Mouse (Mus musculus) liver, adult 10 weeks (tissue): ENCODE measurements around the gene Tmem161a. TPM values are rescaled to one million over a fixed set of nuclear protein-coding genes. Genes with fewer than 3 reads are reported as not detected.

Experiments
- polyA plus RNA-seq: library from polyadenylated mRNA; stranded (reverse); fragments of 350-450 nt; fragmentation: Illumina TruSeq; extraction: RNeasy Lipid Tissue Mini Kit (QIAGEN cat#74804); gene quantifications from one replicate; pipeline ENCODE4 v1.2.3, GENCODE M21; 2014; ENCODE audit warnings: low read depth, low replicate concordance

Tmem161a gene
- polyA plus RNA-seq = 3.0 TPM

GRCm38 (mm10) chr8:70172043-70172681 is at the start of gene Tmem161a:
Gene Tmem161a, plus strand, starts transcription at chr8:70172356.

GRCm38 (mm10) chr8:70131166-70131883 is 40.8 kb upstream of the Tmem161a start, which contains the start of gene Nr2c2ap:
Gene Nr2c2ap, plus strand, starts transcription at chr8:70131333.

GRCm38 (mm10) chr8:70139026-70139857 is 32.9 kb upstream of the Tmem161a start, which contains the start of the genes Rfxank, Borcs8 and Mef2b:
Gene Rfxank, minus strand, starts transcription at chr8:70139154.
Gene Borcs8, plus strand, starts transcription at chr8:70139499.
Gene Mef2b, plus strand, starts transcription at chr8:70139711.

DNA sequence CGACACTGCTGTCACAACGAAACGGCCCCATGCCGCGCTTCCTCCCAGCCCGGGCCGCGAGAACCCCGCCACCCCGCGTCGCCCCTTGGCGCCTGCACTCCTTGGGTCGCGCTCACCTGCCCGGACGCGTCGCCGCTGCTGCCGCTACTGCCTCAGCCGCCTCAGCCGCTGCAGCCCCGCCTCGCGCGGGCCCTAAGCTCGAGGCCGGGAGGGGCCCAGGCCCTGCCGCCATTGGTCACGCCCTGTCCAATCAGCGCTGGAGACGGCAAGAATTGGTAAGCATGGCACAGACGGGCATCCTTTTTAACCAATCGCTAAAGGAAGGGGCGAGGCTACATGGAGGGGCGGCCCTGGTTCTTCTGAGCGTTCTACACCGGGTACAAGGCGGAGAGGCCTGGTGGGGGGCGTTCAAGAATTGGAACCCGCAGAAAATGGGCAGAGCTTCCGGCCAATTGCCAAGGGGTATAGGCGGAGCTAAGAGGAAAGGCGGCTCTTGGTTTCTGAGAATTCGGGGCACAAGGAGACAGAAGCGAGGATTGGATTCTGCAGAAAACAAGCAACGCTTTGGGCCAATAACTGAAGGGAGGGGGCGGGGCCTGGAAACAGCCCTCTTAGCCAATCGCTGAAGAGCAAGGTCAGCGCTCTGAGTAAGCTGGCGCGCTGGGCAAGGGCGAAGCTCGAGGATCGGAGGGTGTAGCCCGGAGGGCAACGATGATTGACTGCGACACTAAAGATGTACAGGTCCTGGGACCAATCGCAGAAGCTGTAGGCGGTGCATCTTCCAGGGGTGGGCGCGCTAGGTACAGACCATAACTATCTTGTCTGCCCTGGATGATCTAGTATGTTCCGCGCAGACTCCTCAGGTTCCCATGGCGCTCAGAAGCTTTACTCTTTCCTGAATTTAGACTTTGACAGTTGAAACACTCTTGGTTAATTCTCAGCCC is 40.2 kb downstream of the Tmem161a start, which contains the start of gene Slc25a42:
TSS of gene Slc25a42 (minus strand) at position 194 of the 944 bp plus-strand sequence.

Other genes with a start within 250 kb of the Tmem161a start
- 3.9 TPM for gene Gatad2a, start 176.0 kb upstream of the Tmem161a start, polyA plus RNA-seq
- 4.5 TPM for gene Mau2, start 129.6 kb upstream of the Tmem161a start, polyA plus RNA-seq
- gene Sugp1, start 129.5 kb upstream of the Tmem161a start, polyA plus RNA-seq = 3.7 TPM
- gene Tm6sf2, start 99.4 kb upstream of the Tmem161a start, polyA plus RNA-seq = 11.7 TPM
- 1.4 TPM for gene Hapln4, start 88.9 kb upstream of the Tmem161a start, polyA plus RNA-seq
- gene Ncan, start 51.5 kb upstream of the Tmem161a start, polyA plus RNA-seq = not detected
- gene Nr2c2ap, start 41.0 kb upstream of the Tmem161a start, polyA plus RNA-seq = 2.1 TPM
- gene Rfxank, start 33.2 kb upstream of the Tmem161a start, polyA plus RNA-seq = 1.4 TPM
- gene Borcs8, start 32.9 kb upstream of the Tmem161a start, polyA plus RNA-seq = 5.6 TPM
- not detected for gene Mef2b, start 32.6 kb upstream of the Tmem161a start, polyA plus RNA-seq
- gene Slc25a42, start 39.9 kb downstream of the Tmem161a start, polyA plus RNA-seq = 12.2 TPM
- 2.6 TPM for gene Sugp2, start 61.9 kb downstream of the Tmem161a start, polyA plus RNA-seq
- 0.87 TPM for gene Armc6, start 62.1 kb downstream of the Tmem161a start, polyA plus RNA-seq
- gene Homer3, start 110.5 kb downstream of the Tmem161a start, polyA plus RNA-seq = not detected
- 3.4 TPM for gene Ddx49, start 130.1 kb downstream of the Tmem161a start, polyA plus RNA-seq
- gene Cope, start 130.2 kb downstream of the Tmem161a start, polyA plus RNA-seq = 4.9 TPM
- not detected for gene Cers1, start 143.4 kb downstream of the Tmem161a start, polyA plus RNA-seq
- gene Gdf1, start 157.5 kb downstream of the Tmem161a start, polyA plus RNA-seq = not detected
- gene Upf1, start 180.9 kb downstream of the Tmem161a start, polyA plus RNA-seq = 2.4 TPM
- gene Comp, start 201.2 kb downstream of the Tmem161a start, polyA plus RNA-seq = not detected